Mouse (Mus musculus): ENCODE results near the gene Vps11. TPM values are rescaled to one million over a fixed set of nuclear protein-coding genes. Genes with fewer than 3 reads are reported as not detected.
A peak's percentile ranks its signal among the peaks of the same experiment; 100 is the strongest.
"Not testable (repeated sequence)": the region's sequence is repeated elsewhere in the genome, so short reads cannot be mapped to it uniquely, and the experiment has no call there.

Gene Vps11
- total RNA-seq, 2 experiments from 2014 or later, result 15.4 to 16.2 TPM

DNA sequence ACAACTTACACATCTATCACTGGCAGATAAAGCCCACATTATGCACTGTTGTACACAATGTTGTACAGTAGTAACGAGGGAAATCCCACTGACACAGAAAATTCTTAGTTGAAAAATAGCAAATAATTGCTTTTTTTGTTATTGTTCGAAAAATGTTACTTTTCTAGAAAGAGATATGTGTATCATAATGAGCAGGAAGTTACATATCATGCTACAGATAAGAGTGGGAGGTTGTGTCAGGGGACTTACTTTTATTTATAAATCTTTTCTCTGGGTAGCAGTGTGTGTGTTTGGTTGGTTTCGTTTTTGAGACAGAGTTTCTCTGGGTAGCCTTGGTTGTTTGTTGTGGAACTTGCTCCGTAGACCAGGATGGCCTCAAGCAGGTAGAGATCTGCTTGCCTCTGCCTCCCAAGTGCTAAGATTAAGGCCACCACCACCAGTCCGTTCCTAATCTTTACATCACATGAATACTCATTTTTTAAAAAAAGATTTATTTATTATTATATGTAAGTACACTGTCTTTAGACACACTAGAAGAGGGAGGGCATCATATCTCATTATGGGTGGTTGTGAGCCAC lies 16.8 kb upstream of the Vps11 start:
- no peak for DNase-seq
- intact Hi-C loops (cut with DNase I), result no loop called here

DNA sequence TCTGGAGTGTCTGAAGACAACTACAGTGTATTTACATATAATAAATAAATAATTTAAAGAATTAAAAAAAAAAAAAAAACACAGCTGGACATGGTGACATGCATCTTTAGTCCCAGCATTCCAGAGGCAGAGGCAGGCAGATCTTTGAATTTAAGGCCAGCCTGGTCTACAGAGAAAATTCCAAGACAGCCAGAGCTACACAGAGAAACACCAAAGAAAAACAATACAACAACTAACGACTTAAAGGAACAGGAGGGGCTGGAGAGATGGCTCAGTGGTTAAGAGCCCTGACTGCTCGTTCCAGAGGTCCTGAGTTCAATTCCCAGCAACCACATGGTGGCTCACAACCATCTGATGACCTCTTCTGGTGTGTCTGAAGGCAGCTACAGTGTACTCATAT lies 15.9 kb upstream of the Vps11 start:
- intact Hi-C loops (cut with DNase I); DNase-seq: not testable (repeated sequence)

DNA sequence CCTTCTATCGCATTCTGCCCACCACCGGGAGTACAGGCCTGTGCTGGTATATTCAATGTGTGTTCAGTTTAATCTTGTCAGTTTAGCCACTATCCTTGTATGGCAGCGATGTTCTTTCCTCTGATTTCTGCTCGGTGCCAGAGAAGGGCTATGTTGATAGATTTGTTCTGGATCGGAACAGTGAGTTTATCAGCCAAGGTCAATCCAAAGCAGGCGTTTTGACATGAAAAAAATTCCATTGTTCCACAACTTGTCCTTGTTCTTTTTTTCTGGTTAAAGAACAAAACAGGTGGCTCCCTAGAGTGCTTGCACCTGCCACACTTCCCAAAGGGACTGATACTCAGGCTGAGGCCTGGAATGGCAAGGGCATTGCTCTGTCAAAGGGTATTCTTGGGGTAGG lies 14.7 kb upstream of the Vps11 start:
- DNase-seq, result no peak
- intact Hi-C loops (cut with DNase I), result no loop called here

DNA sequence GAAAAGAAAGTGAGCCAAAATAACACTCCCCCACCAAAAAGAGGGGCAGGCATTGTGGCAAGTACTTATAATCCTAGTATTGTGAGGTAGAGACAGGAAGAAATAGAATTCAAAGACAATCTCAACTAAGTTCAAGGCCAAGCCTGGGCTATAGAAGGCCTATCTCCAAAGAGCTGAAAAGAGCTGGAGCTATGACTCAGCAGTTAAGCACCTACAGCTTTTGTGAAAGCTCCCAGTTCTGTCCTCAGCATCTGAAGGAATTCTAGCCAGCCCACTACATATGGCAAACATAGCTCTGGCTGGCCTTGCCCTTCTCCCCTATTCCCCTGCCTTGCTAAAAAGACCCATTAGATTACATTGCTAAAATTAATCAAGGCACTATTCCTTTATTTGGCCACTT lies 11.9 kb upstream of the Vps11 start:
- DNase-seq, result no peak
- intact Hi-C loops (cut with DNase I), result no loop called here

DNA sequence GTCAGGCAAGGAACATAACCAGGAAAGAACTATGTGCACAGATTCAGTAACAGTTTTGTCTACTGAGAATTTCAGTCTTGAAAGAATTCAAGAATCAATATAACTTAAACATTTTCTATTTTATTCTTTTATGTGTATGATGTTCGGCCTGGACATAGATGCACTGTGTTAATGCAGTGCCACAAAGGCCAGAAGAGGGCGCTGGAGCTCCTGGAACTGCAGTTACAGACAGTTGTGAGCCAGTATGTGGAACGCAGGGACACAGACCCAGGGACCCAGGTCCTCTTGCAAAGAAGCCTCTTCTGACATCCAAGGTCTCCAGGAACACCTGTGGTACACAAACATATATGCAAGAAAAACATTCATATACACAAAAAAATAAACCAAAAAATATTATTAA lies 3.0 kb upstream of the Vps11 start:
- intact Hi-C loops (cut with DNase I), result no loop called here
- no peak for DNase-seq

DNA sequence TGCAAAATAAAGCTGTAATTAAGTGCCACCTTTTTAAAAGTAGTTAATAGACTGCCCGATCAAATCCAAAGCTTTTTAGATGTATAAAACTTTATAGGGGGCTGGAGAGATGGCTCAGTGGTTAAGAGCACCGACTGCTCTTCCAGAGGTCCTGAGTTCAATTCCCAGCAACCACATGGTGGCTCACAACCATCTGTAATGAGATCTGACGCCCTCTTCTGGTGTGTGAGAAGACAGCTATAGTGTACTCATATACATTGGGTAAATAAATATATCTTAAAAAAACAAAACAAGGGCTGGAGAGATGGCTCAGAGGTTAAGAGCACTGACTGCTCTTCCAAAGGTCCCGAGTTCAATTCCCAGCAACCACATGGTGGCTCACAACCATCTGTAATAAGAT lies 461 bp upstream of the Vps11 start:
- DNase-seq; intact Hi-C loops (cut with DNase I): not testable (repeated sequence)

DNA sequence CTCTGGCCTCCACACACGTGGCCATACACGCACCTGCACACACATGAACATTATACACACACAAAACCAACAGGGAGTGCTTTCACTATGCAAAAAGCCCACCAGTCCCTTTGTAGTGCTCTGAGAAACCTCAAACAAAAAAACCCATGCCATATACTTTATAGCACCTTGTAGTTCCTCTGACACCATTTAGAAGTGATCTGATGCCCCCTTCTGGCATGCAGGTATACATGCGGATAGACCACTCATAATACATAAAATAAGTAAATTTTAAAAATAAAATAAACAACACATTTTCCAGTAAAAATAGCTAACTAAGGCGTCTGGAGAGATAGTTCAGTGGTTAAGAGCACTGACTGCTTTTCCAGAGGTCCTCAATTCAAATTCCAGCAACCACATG lies 4.3 kb downstream of the Vps11 start:
- intact Hi-C loops (cut with DNase I), result no loop called here
- no peak for DNase-seq

DNA sequence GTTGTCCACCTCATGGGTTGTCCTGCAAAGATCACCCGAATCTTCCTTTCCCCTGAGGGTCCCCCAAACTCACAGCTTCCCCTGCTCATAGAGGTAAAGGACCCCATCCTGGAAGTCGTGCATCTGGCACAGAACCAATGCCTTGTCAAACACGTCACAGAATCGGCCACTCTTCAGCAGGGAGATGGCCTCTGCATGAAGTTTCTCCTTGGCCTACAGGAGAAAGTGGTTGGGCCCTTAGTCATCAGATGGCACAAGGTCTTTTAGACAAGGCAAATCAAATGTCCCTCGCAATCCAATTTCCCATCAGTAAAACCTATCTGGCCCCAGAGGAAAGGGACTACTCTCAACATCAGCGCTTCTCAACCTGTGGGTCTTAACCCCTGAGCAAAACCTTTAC lies 8.3 kb downstream of the Vps11 start:
- no peak for DNase-seq
- intact Hi-C loops (cut with DNase I), result no loop called here

DNA sequence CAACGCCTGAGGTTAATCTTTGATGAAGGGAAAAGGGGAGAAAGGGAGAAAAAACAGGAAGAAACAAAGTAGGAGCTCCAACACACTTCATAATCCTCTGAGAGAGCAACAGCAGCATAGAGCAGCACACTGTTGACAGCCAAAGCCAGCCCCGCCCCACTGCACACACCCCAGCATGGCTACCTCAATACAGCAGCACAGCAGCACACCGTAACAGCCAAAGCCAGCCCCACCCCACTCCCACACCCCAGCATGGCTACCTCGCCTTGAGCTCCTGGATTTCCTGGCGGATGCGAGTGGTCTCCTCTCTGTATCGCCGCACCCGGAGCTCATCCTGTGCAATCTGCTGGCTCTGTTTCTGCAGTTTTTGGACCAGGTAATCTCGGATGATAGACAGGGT lies 9.1 kb downstream of the Vps11 start:
- intact Hi-C loops (cut with DNase I), result no loop called here
- no peak for DNase-seq

DNA sequence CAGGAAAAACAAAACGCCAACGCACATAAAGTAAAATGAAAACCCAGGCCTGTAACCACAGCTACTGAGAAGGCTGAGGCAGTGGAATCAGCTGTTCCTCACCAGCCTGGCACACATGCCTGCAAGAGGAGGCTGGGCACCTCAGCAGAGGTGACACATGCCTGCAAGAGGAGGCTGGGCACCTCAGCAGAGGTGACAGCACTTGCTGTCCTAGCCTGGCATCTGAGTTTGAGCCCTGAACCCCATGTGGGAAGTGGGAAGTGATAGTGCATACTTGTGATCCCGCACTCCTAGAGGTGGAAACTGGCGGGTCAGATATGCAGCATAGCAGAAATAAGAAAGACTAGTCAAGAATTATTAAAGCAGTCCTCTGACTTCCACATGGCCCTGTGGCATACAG lies 10.1 kb downstream of the Vps11 start:
- no peak for DNase-seq
- intact Hi-C loops (cut with DNase I), result no loop called here

DNA sequence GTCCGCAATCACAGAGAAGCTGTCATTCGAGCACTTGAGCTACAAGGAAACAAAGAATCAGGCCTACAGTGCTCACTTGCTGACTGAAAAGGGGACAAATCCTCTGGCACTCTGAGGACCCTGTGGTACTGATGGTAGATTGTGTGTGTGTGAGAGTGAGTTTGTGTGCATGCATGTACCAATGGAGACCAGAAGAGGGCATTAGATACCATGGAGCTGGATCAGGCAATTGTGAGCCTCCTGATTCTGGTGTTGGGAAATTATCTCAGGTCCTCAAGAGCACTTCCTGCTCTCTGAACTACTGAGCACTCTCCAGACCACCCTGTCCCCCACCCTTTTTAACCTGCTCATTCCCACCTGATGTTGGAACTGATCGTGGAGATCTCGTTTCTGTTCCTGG lies 12.9 kb downstream of the Vps11 start:
- DNase-seq, result no peak
- intact Hi-C loops (cut with DNase I), result no loop called here

DNA sequence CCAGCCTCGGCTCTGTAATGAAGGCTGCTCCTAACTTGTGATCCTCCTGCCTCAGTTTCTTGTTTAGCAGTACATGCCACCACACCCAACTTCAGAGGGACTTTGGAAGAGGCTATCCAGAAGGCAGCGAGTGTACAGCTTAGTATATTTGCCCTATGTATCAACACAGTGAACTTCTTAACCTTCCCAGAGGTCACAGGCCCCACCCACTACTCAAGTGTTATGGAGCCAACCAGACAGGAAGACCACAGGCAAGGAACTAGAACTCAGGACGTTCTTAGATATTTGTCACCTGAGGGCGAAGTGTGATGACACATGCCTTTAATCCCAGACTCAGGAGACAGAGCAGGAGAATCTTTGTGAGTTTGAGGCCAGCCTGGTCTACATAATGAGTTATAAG lies 13.8 kb downstream of the Vps11 start:
- intact Hi-C loops (cut with DNase I), result no loop called here

DNA sequence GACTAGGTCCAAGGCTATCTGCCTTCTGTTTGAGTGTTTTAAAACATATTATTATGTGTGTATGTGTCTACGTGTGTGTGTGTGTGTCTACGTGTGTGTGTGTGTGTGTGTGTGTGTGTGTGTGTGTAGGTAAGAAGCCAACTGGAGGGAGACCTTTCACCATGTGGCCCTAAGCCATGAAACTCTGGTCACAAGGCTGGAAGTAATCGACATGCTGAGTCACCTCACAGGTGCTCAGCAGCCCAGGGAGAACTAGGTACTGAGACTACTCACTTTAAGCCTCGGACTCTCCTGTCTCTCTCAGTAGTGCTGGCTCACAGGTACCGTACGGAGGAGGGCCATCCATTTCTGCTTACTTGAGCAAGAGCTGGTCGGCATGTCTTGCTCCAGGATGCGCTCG lies 14.3 kb downstream of the Vps11 start:
- intact Hi-C loops (cut with DNase I), result no loop called here
- no peak for DNase-seq

More for the DNA sequence above, 13.8 kb downstream of the Vps11 start:
- DNase-seq, result no peak

DNA sequence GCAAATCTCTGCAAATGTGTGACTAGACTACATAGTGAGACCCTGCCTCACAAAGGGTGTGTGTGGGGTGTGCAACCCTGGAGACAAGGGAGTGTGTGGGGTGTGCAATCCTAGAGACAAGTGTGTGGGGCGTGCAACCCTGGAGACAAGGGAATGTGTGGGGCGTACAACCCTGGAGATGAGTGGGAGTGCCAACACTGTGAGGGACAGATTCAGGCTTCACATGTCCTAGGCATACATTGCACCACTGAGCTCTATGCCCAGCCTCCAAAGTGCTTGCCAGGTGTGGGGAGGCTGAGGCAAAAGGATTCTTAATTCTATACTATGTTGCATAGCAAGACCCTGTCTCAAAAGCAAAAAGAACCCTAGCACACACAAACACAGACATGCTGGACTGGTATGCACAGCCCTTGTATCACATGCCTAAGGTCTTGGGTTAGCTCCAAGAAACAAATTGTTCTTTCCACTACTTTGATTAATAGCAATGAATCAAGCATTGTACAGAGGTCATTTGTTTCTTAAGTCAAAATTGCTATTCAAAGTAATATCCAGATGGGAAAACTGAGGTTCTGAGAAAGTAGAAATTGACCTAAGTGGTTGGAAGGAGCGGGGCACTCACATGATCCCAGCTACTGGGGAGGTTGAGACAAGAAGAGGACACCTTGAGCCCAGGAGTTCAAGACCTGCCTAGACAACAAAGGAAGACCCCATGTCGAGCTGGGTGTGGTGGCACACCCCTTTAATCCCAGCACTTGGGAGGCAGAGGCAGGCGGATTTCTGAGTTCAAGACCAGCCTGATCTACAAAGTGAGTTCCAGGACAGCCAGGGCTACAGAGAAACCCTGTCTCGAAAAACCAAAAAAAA lies 15.7 kb downstream of the Vps11 start:
- intact Hi-C loops (cut with DNase I), result no loop called here
- no peak for DNase-seq

DNA sequence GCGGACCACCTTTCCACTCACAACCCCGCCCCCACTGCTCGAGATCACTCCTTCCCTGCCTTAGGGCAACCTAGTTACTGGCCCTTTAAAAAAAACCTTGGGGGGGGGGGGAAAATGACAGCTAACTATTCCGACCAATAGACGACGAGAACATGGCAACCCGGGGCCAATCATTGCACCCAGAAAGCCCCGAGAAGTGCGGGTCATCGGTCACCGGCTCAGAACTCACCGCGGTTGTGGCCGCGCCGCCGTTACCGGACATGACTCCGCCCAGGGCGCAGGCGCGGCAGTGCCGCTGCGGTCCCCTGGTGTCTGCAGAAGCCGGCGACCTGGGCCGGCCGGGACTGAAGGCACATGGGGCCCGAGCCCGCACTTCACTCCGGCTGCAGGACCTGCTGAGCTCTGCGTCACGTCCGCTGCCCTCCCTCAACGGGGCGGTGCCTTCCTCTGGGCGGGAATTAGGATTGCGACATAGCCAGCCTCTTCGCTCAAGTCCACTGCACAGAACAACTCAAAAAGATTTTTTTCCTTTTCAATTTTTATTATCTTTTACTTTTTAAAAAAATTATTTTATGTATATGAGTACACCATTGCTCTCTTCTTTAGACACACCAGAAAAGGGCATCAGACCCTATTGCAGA lies 17.6 kb downstream of the Vps11 start, which contains the start of gene Hmbs:
Hmbs (minus strand) TSS at position 448 of the 641 bp plus-strand sequence.
- DNase-seq, result peak; percentile 86 to 93
- intact Hi-C loops (cut with DNase I), result loop anchor here (5.0 kb wide), 1 partner anchor 37 kb away; the partner anchor contains the start of gene Hinfp

DNA sequence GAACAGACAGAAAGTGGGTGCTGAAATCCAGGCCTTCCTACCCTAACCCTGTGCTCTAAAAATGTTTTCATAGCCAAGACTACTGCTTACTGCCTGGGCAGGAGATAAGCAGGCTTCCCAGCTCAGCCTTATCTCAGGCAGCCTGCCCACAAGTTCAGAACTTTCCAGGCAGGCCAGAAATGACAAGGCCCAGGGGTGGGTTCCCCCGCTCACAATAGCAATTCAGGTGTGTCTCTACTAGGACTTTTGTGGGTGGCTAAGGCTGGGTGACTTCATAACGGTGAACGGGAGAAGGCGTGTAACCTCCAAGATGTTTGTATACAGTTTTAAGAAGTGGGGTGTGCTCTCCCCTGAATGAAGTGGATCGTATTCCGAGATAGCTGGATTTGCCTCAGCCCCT lies 18.2 kb downstream of the Vps11 start:
- DNase-seq, result no peak
- intact Hi-C loops (cut with DNase I), result loop anchor here (5.0 kb wide), 1 partner anchor 36 kb away; the partner anchor contains the start of gene Hinfp

DNA sequence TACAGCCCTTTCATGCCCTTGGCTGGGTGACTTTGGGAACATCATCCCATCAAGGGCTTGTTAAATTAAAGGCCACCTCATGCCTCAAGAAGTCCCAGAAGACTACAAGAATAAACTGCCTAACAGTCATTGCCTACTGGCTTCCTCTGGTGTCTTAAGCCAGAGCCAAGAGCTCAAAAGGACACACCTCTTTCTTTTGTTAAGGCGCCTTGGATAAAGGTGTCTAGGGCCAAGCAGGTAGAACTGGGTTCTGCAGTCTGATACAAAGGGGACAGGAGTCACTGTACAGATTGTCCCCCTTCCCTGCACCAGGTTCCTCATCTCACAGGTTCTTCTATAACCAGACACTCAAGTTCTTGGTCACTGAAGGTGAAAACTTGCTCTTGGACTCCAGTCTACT lies 18.9 kb downstream of the Vps11 start:
- intact Hi-C loops (cut with DNase I), result loop anchor here (5.0 kb wide), 1 partner anchor 35 kb away; the partner anchor contains the start of gene Hinfp
- DNase-seq, result no peak

DNA sequence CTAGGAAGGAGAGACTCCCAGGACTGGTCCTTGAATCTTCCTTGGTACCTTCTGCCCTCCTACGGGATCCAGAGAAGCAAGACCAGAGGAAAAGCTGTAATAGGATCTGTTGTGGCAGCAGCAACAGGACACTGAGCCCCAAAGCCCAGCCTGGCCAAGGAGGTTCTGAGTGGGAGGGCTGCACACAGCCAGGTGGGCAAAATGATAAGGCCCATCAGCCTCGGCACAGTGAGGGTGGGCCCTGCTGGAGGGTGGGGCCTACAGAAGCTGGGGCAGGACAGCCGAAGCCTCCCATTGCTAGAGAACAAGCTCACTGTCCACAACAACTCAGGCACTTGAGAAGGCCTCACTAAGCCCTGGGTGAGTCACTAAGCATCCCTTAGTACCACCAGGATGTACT lies 19.3 kb downstream of the Vps11 start:
- intact Hi-C loops (cut with DNase I), result loop anchor here (5.0 kb wide), 1 partner anchor 35 kb away; the partner anchor contains the start of gene Hinfp
- DNase-seq, result no peak

DNA sequence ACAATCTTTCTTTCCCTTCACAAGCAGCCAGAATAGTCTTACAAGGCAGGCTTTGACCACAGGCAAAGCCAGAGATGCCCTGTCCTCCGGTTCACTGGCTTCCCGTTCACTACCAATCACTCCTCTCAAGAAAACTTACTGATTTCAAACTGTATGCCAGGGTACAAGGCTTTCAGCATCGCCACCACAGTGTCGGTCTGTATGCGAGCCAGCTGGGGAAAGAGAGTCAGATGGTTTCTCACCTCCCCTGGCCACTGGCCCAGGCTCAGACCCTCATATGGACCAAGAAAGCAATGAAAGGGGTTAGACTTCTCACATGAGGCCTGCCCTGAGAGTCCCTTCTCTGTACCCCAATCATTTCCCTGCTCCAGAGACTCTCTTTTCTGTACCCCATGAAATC lies 20.0 kb downstream of the Vps11 start:
- no peak for DNase-seq
- intact Hi-C loops (cut with DNase I), result loop anchor here (5.0 kb wide), 1 partner anchor 34 kb away; the partner anchor contains the start of gene Hinfp

DNA sequence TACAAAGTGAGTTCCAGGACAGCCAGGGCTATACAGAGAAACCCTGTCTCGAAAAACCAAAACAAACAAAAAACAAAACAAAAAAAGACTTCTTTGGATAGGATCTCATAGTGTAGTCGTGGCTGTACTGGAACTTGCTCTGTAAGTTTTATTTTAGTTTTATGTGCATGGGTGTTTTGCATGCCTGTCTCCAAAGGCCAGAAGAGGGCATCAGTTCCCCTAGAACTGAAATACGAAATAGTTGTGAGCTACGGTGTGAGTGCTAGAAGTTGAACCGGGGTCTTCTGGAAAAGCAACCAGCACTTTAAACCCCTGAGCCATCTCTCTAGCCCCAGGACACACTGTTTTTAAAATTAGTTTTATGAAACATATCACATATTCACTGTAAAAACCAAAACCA lies 22.9 kb downstream of the Vps11 start:
- intact Hi-C loops (cut with DNase I), result loop anchor here (5.0 kb wide), 1 partner anchor 49 kb away; no protein-coding TSS in a partner anchor
- DNase-seq, result no peak
